Mouse (Mus musculus) intestine, postnatal 0 days (tissue): ENCODE measurements around the gene Slc20a1. TPM values are rescaled to one million over a fixed set of nuclear protein-coding genes. Genes with fewer than 3 reads are reported as not detected.

ENCODE experiments used
- ATAC-seq: fragments of 200-750 bp; cut with Nextera tagmentation; 2 replicates; pipeline ENCODE4 v1.8.0; 2017; ENCODE audit warnings: mild to moderate bottlenecking, moderate TSS enrichment, moderate library complexity
- H3K27ac ChIP-seq: fragments of 300-500 bp; sonication (generic); 2 replicates; pipeline ENCODE4 v1.5.1; 2014; ENCODE audit warnings: mild to moderate bottlenecking, low read depth, low read length, moderate library complexity
- H3K27me3 ChIP-seq: fragments of 300-500 bp; sonication (generic); replicated peaks from 2 replicates; pipeline ENCODE4 v1.6.1; 2014; ENCODE audit warnings: low read length, mixed read lengths; ENCODE audit not compliant: control insufficient read depth, insufficient read depth
- H3K36me3 ChIP-seq: fragments of 300-500 bp; sonication (generic); 2 replicates; pipeline ENCODE4 v1.6.1; 2014; ENCODE audit warnings: mild to moderate bottlenecking, moderate library complexity; ENCODE audit not compliant: control insufficient read depth, insufficient read depth
- H3K4me1 ChIP-seq: fragments of 300-500 bp; sonication (generic); replicated peaks from 2 replicates; pipeline ENCODE4 v1.6.1; 2014; ENCODE audit warnings: antibody characterized with exemption, low read length, mixed read lengths; ENCODE audit not compliant: control insufficient read depth, insufficient read depth
- H3K4me2 ChIP-seq: fragments of 300-500 bp; sonication (generic); replicated peaks from 2 replicates; pipeline ENCODE4 v1.6.1; 2014; ENCODE audit warnings: low read depth, mild to moderate bottlenecking, moderate library complexity
- H3K4me3 ChIP-seq: fragments of 300-500 bp; sonication (generic); 2 replicates; pipeline ENCODE4 v1.5.1; 2014; ENCODE audit warnings: low read depth, low read length
- H3K9ac ChIP-seq: fragments of 300-500 bp; sonication (generic); 2 replicates; pipeline ENCODE4 v1.6.1; 2014; ENCODE audit warnings: mild to moderate bottlenecking, low read depth, low read length
- H3K9me3 ChIP-seq: fragments of 300-500 bp; sonication (generic); 2 replicates; pipeline ENCODE4 v1.6.1; 2016; ENCODE audit warnings: mixed run types; ENCODE audit not compliant: control insufficient read depth
- CTCF ChIP-seq: sonication (generic); IDR thresholded peaks from 2 replicates; pipeline ENCODE4 v1.5.1; 2016; ENCODE audit warnings: low read depth, mild to moderate bottlenecking, control low read depth, antibody characterized with exemption, moderate library complexity
- WGBS: fragments of 180-500 bp; shearing (Covaris S2); extraction: QIAGEN DNeasy Blood & Tissue Kit; methylation state at CpG from one replicate; pipeline ENCODE4 v1.1.7; 2014; 5-methylcytosine and 5-hydroxymethylcytosine counted together
- polyA plus RNA-seq: library from polyadenylated mRNA; unstranded; fragments of >200 nt; fragmentation: Nextera tagmentation; extraction: Ambion mirVana; gene quantifications from 2 replicates; pipeline ENCODE4 v1.2.1, GENCODE M21; 2015

Slc20a1 gene
- polyA plus RNA-seq, 1 experiment from 2014 or later, result 14.4 TPM

- Histone ChIP-seq H3K9me3 (no peaks in the 10 kb centered on the region), H3K4me3 (no peak overlapping the region), H3K27ac (no peak overlapping the region), H3K4me1 (peaks cover 5% of the 10 kb centered on the region; the same call in 1 of the 2 replicates), H3K36me3 (no peaks in the 10 kb centered on the region), H3K4me2 (no peak overlapping the region), H3K27me3 (no peaks in the 10 kb centered on the region), H3K9ac (no peak overlapping the region)
- WGBS, result 64% methylated on average over 9 of the region's 9 CpGs
- ATAC-seq, result no peak
- no peak for TF ChIP-seq CTCF
These were observed 42.3 kb downstream of the Slc20a1 start for GRCm38 (mm10) chr2:129240726-129241432.

GRCm38 (mm10) chr2:129241845-129242833, 43.6 kb downstream of the Slc20a1 start:
- WGBS, result 61% methylated on average over 7 of the region's 7 CpGs
- ATAC-seq, result no peak

GRCm38 (mm10) chr2:129243005-129243404, 44.4 kb downstream of the Slc20a1 start:
- peaks cover 13% of the 10 kb centered on the region for H3K4me1 ChIP-seq
- no peak overlapping the region for H3K27ac ChIP-seq
- no peak for TF ChIP-seq CTCF
- no peak overlapping the region for H3K4me3 ChIP-seq
- WGBS, result 88% methylated on average over 4 of the region's 4 CpGs
- no peak overlapping the region for H3K9ac ChIP-seq
- no peaks in the 10 kb centered on the region for H3K9me3 ChIP-seq
- H3K36me3 ChIP-seq, result no peaks in the 10 kb centered on the region
- H3K4me2 ChIP-seq, result no peak overlapping the region
- no peaks in the 10 kb centered on the region for H3K27me3 ChIP-seq
- ATAC-seq, result no peak

More at GRCm38 (mm10) chr2:129241845-129242833, 43.6 kb downstream of the Slc20a1 start:
- no peak overlapping the region for H3K4me3 ChIP-seq
- H3K9me3 ChIP-seq, result no peaks in the 10 kb centered on the region
- no peak overlapping the region for H3K9ac ChIP-seq
- no peak overlapping the region for H3K4me2 ChIP-seq
- H3K27ac ChIP-seq, result no peak overlapping the region
- no peak for TF ChIP-seq CTCF
- no peaks in the 10 kb centered on the region for H3K27me3 ChIP-seq
- peaks cover 12% of the 10 kb centered on the region for H3K4me1 ChIP-seq
- no peaks in the 10 kb centered on the region for H3K36me3 ChIP-seq

GRCm38 (mm10) chr2:129243786-129244185, 45.2 kb downstream of the Slc20a1 start:
- Histone ChIP-seq H3K9ac (no peak overlapping the region), H3K27ac (no peak overlapping the region), H3K36me3 (no peaks in the 10 kb centered on the region), H3K27me3 (no peaks in the 10 kb centered on the region), H3K4me1 (peaks cover 13% of the 10 kb centered on the region), H3K4me2 (no peak overlapping the region), H3K4me3 (no peak overlapping the region), H3K9me3 (no peaks in the 10 kb centered on the region)
- 55% methylated on average over 9 of the region's 9 CpGs for WGBS
- ATAC-seq, result no peak
- no peak for TF ChIP-seq CTCF

GRCm38 (mm10) chr2:129244446-129245120, 46.0 kb downstream of the Slc20a1 start:
- no peaks in the 10 kb centered on the region for H3K9me3 ChIP-seq
- no peak for ATAC-seq
- H3K36me3 ChIP-seq, result no peaks in the 10 kb centered on the region
- H3K27me3 ChIP-seq, result no peaks in the 10 kb centered on the region
- peaks cover 13% of the 10 kb centered on the region for H3K4me1 ChIP-seq
- TF ChIP-seq CTCF, result peak; percentile 21
- no peak overlapping the region for H3K4me3 ChIP-seq
- 76% methylated on average over 20 of the region's 20 CpGs for WGBS
- H3K9ac ChIP-seq, result no peak overlapping the region
- H3K4me2 ChIP-seq, result no peak overlapping the region; the same call in 1 of the 2 replicates
- H3K27ac ChIP-seq, result no peak overlapping the region

- WGBS, result 27% methylated on average over 5 of the region's 5 CpGs
- Histone ChIP-seq H3K36me3 (no peaks in the 10 kb centered on the region), H3K9ac (no peak overlapping the region), H3K4me3 (no peak overlapping the region), H3K27me3 (no peaks in the 10 kb centered on the region), H3K27ac (peak overlapping the region; percentile 50), H3K4me1 (peaks cover 13% of the 10 kb centered on the region), H3K4me2 (no peak overlapping the region), H3K9me3 (no peaks in the 10 kb centered on the region)
- no peak for TF ChIP-seq CTCF
- ATAC-seq, result peak; percentile 76
These were observed 47.1 kb downstream of the Slc20a1 start for GRCm38 (mm10) chr2:129245618-129246017.
